Mouse (Mus musculus) kidney, embryonic 15.5 days (tissue): ENCODE results near the gene Serpinb12. TPM values are rescaled to one million over a fixed set of nuclear protein-coding genes. Genes with fewer than 3 reads are reported as not detected.
"Not testable (repeated sequence)": the region's sequence is repeated elsewhere in the genome, so short reads cannot be mapped to it uniquely, and the experiment has no call there.

Source experiments
- ATAC-seq: fragments of 200-750 bp; cut with Nextera tagmentation; replicated peaks from 2 replicates; pipeline ENCODE4 v1.8.0; 2017; ENCODE audit warnings: moderate TSS enrichment; ENCODE audit not compliant: low FRiP score
- H3K27ac ChIP-seq: fragments of 300-500 bp; sonication (generic); 2 replicates; pipeline ENCODE4 v1.5.1; 2015; ENCODE audit warnings: mild to moderate bottlenecking, inconsistent platforms
- H3K27me3 ChIP-seq: fragments of 300-500 bp; sonication (generic); 2 replicates; pipeline ENCODE4 v1.6.1; 2015; ENCODE audit warnings: inconsistent platforms
- H3K36me3 ChIP-seq: fragments of 300-500 bp; sonication (generic); 2 replicates; pipeline ENCODE4 v1.6.1; 2015; ENCODE audit warnings: inconsistent platforms
- H3K4me1 ChIP-seq: fragments of 300-500 bp; sonication (generic); 2 replicates; pipeline ENCODE4 v1.6.1; 2015; ENCODE audit warnings: inconsistent platforms
- H3K4me2 ChIP-seq: fragments of 300-500 bp; sonication (generic); 2 replicates; pipeline ENCODE4 v1.6.1; 2015; ENCODE audit warnings: moderate library complexity, mild to moderate bottlenecking, inconsistent platforms
- H3K4me3 ChIP-seq: fragments of 300-500 bp; sonication (generic); replicated peaks from 2 replicates; pipeline ENCODE4 v1.5.1; 2015; ENCODE audit warnings: mild to moderate bottlenecking, inconsistent platforms
- H3K9ac ChIP-seq: fragments of 300-500 bp; sonication (generic); 2 replicates; pipeline ENCODE4 v1.6.1; 2015; ENCODE audit warnings: mild to moderate bottlenecking, inconsistent platforms
- H3K9me3 ChIP-seq: fragments of 300-500 bp; sonication (generic); replicated peaks from 2 replicates; pipeline ENCODE4 v1.6.1; 2016; ENCODE audit warnings: inconsistent platforms
- WGBS: fragments of 180-500 bp; shearing (Covaris S2); methylation state at CpG from one replicate; pipeline ENCODE4 v1.1.7; 2015; ENCODE audit warnings: mixed read lengths; 5-methylcytosine and 5-hydroxymethylcytosine counted together
- polyA plus RNA-seq: library from polyadenylated mRNA; unstranded; fragments of >200 nt; fragmentation: Nextera tagmentation; extraction: Ambion mirVana; gene quantifications from 2 replicates; pipeline ENCODE4 v1.2.1, GENCODE M21; 2015

Gene Serpinb12
- 0.59 TPM in 1 of 2 replicates, not detected in the other for polyA plus RNA-seq

DNA sequence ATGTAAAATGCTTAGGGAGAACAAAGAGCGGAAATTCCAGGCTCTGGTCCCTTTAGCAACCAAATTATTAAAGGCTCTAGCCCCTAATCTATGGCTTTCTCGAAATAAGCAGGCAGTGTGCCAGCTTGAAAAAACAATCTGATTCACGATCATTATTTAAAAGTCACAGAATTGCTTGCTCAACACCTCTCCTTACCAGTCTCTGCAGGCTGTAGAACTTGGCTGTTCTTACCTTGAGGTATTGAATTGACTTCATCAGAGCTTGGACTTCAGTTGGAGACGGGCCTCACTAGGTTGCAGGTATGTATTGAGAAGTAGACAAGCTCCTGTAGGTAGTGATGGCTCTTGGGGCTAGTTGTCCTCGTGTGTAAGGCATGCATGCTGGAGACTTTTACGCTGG lies at the start of gene Serpinb12:
Serpinb12 (plus strand) TSS at position 185 of the 400 bp plus-strand sequence.
- 81% methylated on average over 6 of the region's 6 CpGs for WGBS

DNA sequence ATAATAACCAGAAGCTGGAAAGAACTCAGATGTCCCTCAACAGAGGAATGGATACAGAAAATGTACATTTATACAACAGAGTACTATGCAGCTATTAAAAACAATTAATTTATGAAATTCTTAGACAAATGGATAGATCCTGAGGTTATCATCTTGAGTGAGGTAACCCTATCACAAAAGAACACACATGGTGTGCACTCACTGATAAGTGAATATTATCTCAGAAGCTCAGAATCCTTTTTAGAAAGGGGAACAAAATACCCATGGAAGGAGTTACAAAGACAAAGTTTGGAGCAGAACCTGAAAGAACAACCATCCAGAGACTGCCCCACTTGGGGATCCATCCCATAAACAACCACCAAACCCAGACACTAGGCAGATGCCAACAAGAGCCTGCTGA lies 39.1 kb upstream of the Serpinb12 start:
- H3K4me3 ChIP-seq, H3K27ac ChIP-seq, ATAC-seq, H3K4me1 ChIP-seq, H3K9me3 ChIP-seq, H3K4me2 ChIP-seq, H3K27me3 ChIP-seq, H3K36me3 ChIP-seq, H3K9ac ChIP-seq: not testable (repeated sequence)

More for the DNA sequence above, at the start of gene Serpinb12:
- Histone ChIP-seq H3K36me3 (no peaks in the 10 kb centered on the region), H3K4me3 (no peak within 1 kb of the TSS), H3K4me2 (no peak within 1 kb of the TSS), H3K27me3 (no peaks in the 10 kb centered on the region), H3K4me1 (no peaks in the 10 kb centered on the region), H3K9ac (no peak within 1 kb of the TSS), H3K9me3 (no peaks in the 10 kb centered on the region), H3K27ac (no peak within 1 kb of the TSS)
- no peak for ATAC-seq

DNA sequence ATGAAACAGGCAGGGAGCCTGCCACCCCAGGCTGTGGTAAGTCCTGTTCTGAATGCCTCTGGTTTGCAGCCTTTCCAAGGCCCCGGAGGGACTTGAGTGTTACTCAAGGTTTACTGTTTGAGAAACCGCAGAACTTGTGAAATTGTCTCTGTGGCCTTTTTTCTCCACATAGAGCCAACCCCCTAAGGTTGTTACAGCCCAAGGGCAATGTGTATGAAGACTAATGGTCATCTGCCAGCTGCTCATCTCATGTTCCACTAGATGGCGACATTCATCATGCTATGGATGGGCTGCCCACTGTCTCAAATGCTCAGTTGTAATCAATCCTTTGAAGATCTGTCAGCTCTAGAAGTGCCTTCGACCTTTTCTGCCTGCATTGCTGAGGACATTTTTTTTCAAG lies 32.8 kb upstream of the Serpinb12 start:
- 35% methylated on average over 4 of the region's 4 CpGs for WGBS
- no peak overlapping the region for H3K27ac ChIP-seq
- H3K4me2 ChIP-seq, result no peak overlapping the region
- no peaks in the 10 kb centered on the region for H3K27me3 ChIP-seq
- no peak overlapping the region for H3K4me3 ChIP-seq
- H3K4me1 ChIP-seq, result no peaks in the 10 kb centered on the region
- H3K9ac ChIP-seq, result no peak overlapping the region
- ATAC-seq, result no peak; the same call in 1 of the 2 replicates
- H3K9me3 ChIP-seq, result no peaks in the 10 kb centered on the region
- H3K36me3 ChIP-seq, result no peaks in the 10 kb centered on the region

DNA sequence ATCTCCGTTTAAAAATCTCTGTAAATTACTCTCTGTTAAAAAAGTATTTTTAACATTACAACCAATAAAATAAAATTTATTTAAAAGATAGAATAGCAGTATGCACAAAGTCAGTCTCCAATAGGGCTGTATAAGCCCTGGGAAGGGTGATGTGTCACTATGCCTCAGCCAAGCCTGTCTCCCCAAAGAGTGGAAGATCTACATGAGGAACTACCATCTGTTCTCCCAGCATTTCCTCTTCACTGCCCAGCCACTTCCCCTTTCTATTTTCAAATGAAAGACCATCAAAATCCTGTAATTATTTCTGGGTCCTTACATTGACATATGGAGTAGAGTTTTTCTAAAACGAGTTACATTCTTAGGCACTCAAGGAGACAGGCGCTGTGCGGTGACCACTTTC lies 2.3 kb upstream of the Serpinb12 start:
- no peak overlapping the region for H3K4me3 ChIP-seq
- no peaks in the 10 kb centered on the region for H3K36me3 ChIP-seq

DNA sequence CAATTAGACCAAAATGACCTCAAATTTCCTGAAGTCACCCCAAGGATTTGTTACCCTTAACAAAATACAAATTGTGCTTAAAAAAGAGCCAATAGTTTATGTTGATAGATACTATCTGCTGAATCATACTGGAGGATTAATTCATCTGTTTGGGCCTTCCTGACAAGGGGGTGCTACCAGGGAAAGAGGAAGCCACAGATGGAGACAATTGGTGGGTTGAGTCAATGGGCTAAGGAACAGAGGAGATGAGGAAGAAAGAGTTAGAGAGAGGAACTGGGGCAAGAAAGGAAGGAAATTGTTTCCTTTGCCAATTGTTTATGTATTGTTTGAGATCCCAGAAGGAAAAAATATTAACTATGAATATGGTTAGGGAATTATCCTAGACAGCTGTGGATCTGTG lies 591 bp upstream of the Serpinb12 start:
- H3K36me3 ChIP-seq, result no peaks in the 10 kb centered on the region
- no peaks in the 10 kb centered on the region for H3K27me3 ChIP-seq
- no peak overlapping the region for H3K4me3 ChIP-seq
- no peak overlapping the region for H3K4me2 ChIP-seq
- no peak overlapping the region for H3K27ac ChIP-seq
- H3K9me3 ChIP-seq, result no peaks in the 10 kb centered on the region
- no peak overlapping the region for H3K9ac ChIP-seq
- no peak for ATAC-seq
- H3K4me1 ChIP-seq, result no peaks in the 10 kb centered on the region

More for the DNA sequence above, 2.3 kb upstream of the Serpinb12 start:
- WGBS, result 84% methylated on average over 4 of the region's 4 CpGs
- H3K27ac ChIP-seq, result no peak overlapping the region
- no peaks in the 10 kb centered on the region for H3K27me3 ChIP-seq
- no peak overlapping the region for H3K9ac ChIP-seq
- no peak overlapping the region for H3K4me2 ChIP-seq
- no peaks in the 10 kb centered on the region for H3K9me3 ChIP-seq
- no peaks in the 10 kb centered on the region for H3K4me1 ChIP-seq
- ATAC-seq, result no peak

DNA sequence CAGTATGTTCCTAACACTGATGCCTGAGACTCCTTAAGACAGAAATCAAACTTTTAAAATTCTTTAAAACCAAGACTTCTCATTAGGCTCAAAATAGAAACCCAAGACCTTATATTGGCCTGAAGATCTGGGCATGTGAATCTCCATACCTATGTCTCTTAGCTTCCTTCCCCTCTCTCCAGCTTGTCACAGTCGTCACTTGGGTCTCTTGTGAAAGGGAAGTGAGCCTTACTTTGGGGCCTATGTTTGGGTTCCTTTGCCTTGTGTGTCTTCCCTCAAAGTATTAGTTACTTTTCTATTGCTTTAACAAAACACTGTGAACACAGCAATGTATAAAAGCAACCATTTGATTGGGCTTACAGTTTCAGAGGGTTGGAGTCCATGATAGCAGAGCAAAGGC lies 13.0 kb downstream of the Serpinb12 start:
- Histone ChIP-seq H3K9ac (no peak overlapping the region), H3K4me2 (no peak overlapping the region), H3K27me3 (no peaks in the 10 kb centered on the region), H3K4me1 (no peaks in the 10 kb centered on the region), H3K36me3 (no peaks in the 10 kb centered on the region), H3K27ac (no peak overlapping the region), H3K9me3 (no peaks in the 10 kb centered on the region), H3K4me3 (no peak overlapping the region)
- WGBS, result 82% methylated on average over 1 of the region's 1 CpGs
- no peak for ATAC-seq

DNA sequence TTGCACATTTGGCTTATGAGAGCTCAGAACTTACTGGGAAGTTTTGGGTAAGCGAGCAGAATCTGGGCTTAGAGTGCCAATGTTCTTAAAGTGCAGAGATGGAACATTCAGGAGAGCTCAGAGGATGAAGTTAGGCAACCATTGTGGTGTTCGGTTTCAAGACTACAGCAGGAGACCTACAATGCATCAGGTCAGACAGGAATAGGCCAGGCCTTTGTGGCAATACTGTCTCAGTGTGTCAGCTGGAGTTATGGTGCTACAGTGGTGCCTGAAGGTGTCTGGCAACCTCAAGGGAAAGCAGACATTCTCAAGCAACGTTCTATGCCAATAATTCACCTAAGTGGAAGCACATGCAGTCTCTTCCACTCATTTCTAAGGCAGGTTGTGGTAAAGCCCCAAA lies 25.7 kb downstream of the Serpinb12 start:
- H3K27ac ChIP-seq, result no peak overlapping the region
- ATAC-seq, result no peak
- no peak overlapping the region for H3K4me3 ChIP-seq
- no peak overlapping the region for H3K9ac ChIP-seq
- 69% methylated on average over 3 of the region's 3 CpGs for WGBS
- no peaks in the 10 kb centered on the region for H3K4me1 ChIP-seq
- H3K9me3 ChIP-seq, result no peaks in the 10 kb centered on the region
- no peaks in the 10 kb centered on the region for H3K27me3 ChIP-seq
- H3K4me2 ChIP-seq, result no peak overlapping the region
- no peaks in the 10 kb centered on the region for H3K36me3 ChIP-seq

DNA sequence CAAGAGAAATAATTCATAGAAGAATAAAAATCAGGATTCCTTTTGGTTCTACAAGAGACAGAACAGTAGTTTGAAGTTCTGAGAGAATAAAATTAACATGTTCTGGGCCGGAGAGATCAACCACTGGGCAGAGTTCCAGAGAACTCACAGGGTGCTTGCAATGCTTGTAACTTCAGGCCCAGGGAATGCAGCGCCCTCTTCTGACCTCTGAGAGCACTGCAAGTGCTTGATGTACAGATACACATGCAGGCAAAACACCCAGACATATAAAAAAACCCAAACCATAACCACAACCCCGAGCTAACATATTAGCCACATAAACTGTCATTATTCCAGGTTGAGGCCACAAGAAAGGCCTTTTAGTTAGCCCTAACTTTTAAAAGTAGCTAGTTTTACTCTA lies 26.8 kb downstream of the Serpinb12 start:
- Histone ChIP-seq H3K36me3 (no peaks in the 10 kb centered on the region), H3K27ac (no peak overlapping the region), H3K4me2 (no peak overlapping the region), H3K4me3 (no peak overlapping the region), H3K4me1 (no peaks in the 10 kb centered on the region), H3K9ac (no peak overlapping the region), H3K9me3 (no peaks in the 10 kb centered on the region), H3K27me3 (no peaks in the 10 kb centered on the region)
- 41% methylated on average over 3 of the region's 3 CpGs for WGBS
- no peak for ATAC-seq

DNA sequence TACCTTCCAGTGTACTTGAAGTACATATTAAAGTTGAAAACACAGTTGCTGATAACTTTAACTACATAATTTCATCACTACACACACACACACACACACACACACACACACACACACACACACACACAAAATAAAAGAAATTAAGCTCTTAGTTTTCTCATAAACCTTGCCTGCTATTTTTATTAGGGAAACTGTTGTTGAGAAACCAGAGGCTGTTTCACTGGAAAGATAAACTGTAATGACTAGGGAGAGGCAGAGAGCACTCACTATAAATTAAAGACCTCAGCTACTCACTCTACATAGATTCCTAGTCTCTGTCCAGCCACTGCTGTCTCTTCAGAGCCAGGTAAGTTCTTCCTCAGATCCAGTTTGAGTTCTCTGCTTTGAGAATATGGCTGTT lies 46.4 kb downstream of the Serpinb12 start, which contains the start of gene Serpinb13:
Serpinb13 (plus strand) TSS at position 301 of the 400 bp plus-strand sequence.
- ATAC-seq, result no peak
- Histone ChIP-seq H3K4me1 (no peaks in the 10 kb centered on the region), H3K4me2 (no peak within 1 kb of the TSS), H3K36me3 (no peaks in the 10 kb centered on the region), H3K27ac (no peak within 1 kb of the TSS), H3K9me3 (no peaks in the 10 kb centered on the region), H3K27me3 (no peaks in the 10 kb centered on the region), H3K4me3 (no peak within 1 kb of the TSS), H3K9ac (no peak within 1 kb of the TSS)

DNA sequence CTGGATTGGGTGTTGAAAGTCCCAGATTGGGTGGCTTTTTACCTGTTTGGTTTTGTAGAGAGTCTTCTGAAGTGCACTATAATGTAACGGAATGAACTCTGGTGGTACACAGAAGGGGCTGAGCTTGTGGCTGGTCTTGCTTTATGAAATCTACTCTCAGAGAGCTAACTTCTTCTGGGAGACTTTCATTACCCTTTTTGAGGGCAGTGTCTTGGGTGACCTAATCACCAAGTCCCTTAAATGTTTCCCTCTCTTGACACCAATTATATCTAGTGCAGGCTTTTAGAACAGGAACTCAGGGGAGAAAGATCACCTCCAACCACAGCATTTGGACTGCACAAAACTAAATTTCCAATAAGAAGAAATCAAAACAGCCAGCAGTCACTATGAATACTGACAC lies 48.8 kb downstream of the Serpinb12 start:
- Histone ChIP-seq H3K4me1 (no peaks in the 10 kb centered on the region), H3K27me3 (no peaks in the 10 kb centered on the region), H3K36me3 (no peaks in the 10 kb centered on the region), H3K4me2 (no peak overlapping the region), H3K9ac (no peak overlapping the region), H3K27ac (no peak overlapping the region), H3K4me3 (no peak overlapping the region), H3K9me3 (no peaks in the 10 kb centered on the region)
- 95% methylated on average over 1 of the region's 1 CpGs for whole genome bisulfite sequencing
- ATAC-seq, result no peak

DNA sequence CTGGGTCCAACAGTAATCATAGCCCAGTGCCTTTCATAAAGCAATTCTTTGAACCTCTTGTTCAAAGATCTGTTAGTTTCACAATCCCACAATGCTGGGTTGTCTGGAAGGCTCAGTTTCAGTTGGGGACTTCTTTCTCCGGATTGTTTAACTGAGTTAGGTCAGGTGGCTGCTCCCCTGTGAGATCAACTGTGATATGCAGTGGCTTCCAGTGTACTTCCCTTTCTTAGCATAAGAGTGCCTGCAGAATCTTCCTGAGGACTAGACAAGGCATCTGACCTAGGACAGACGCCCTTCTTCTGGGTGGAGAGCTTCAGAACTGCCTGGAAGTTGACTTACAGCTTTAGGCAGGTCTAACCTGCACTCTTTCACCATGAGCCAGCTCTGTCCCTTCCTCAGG lies 49.6 kb downstream of the Serpinb12 start:
- Histone ChIP-seq H3K36me3 (no peaks in the 10 kb centered on the region), H3K4me3 (no peak overlapping the region), H3K4me2 (no peak overlapping the region), H3K4me1 (no peaks in the 10 kb centered on the region), H3K27me3 (no peaks in the 10 kb centered on the region), H3K27ac (no peak overlapping the region), H3K9ac (no peak overlapping the region), H3K9me3 (no peaks in the 10 kb centered on the region)
- ATAC-seq, result no peak
- 67% methylated on average over 2 of the region's 2 CpGs for WGBS

DNA sequence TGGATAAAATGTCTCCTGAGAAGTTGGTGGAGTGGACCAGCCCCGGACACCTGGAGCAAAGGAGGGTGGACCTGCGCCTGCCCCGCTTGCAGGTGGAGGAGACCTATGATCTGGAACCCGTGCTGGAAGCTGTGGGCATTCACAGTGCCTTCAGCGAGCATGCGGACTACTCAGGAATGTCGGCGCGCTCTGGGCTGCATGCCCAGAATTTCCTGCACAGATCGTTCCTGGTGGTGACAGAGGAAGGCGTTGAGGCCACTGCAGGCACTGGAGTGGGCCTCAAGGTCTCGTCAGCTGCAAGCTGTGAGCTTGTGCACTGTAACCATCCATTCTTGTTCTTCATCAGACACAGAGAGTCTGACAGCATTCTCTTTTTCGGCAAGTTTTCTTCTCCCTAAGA lies 66.2 kb downstream of the Serpinb12 start:
- 63% methylated on average over 13 of the region's 13 CpGs for WGBS
- H3K9me3 ChIP-seq, result no peaks in the 10 kb centered on the region
- H3K36me3 ChIP-seq, result no peaks in the 10 kb centered on the region
- ATAC-seq, result no peak; the same call in 1 of the 2 replicates
- H3K4me2 ChIP-seq, result no peak overlapping the region
- no peak overlapping the region for H3K4me3 ChIP-seq
- no peak overlapping the region for H3K27ac ChIP-seq
- no peaks in the 10 kb centered on the region for H3K4me1 ChIP-seq
- H3K9ac ChIP-seq, result no peak overlapping the region
- no peaks in the 10 kb centered on the region for H3K27me3 ChIP-seq

DNA sequence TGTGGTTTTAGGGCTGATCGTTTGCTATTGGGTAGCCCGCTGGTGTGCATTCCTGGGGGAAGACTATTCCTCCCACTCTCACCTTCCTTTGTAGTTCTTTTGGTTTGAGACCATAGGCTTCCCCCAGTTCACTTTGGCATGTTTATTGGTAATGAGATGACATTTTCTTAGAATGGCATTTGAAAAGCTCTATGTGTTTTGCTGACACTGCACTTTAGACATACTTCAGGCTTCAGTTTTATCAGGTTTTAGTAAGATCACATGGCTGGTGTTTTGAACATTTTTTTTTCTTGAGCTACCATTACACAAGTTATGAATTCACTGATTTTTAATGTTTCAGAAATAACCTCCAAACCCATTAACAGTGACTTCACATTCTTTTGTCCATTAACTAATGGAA lies 67.5 kb downstream of the Serpinb12 start:
- Histone ChIP-seq H3K4me1 (no peaks in the 10 kb centered on the region), H3K9ac (no peak overlapping the region), H3K36me3 (no peaks in the 10 kb centered on the region), H3K9me3 (no peaks in the 10 kb centered on the region), H3K4me2 (no peak overlapping the region), H3K27ac (no peak overlapping the region), H3K4me3 (no peak overlapping the region), H3K27me3 (no peaks in the 10 kb centered on the region)
- ATAC-seq, result no peak
- WGBS, result 88% methylated on average over 2 of the region's 2 CpGs
